Mouse (Mus musculus): Measurements from ENCODE around the gene Lekr1. TPM values are rescaled to one million over a fixed set of nuclear protein-coding genes. Genes with fewer than 3 reads are reported as not detected.

Gene Lekr1
- polyA plus RNA-seq, 1 experiment from 2014 or later, result 6.2 TPM

GRCm38 (mm10) chr3:65828020-65828419 is 162.0 kb downstream of the Lekr1 start:
- Histone ChIP-seq H3K4me1 (ENCODE audit: control insufficient read depth, insufficient read depth, low read length) (0 out of 2 replicates have a peak, but pooled peaks cover 3% of the 10 kb centered on the region), H3K4me2 (ENCODE audit: low read depth) (no peak overlapping the region), H3K36me3 (ENCODE audit: control insufficient read depth, insufficient read depth, low read length) (no peaks in the 10 kb centered on the region), H3K9me3 (ENCODE audit: control insufficient read depth, low read length) (no peaks in the 10 kb centered on the region), H3K4me3 (ENCODE audit: low read depth, low read length) (no peak overlapping the region), H3K27me3 (ENCODE audit: control insufficient read depth, insufficient read depth, low read length) (no peaks in the 10 kb centered on the region), H3K27ac (ENCODE audit: low read depth, low read length) (no peak overlapping the region), H3K9ac (ENCODE audit: low read length) (no peak overlapping the region)
- 88% methylated on average over 3 of the region's 3 CpGs for WGBS
- ATAC-seq (ENCODE audit: insufficient read depth, low FRiP score, low TSS enrichment), result no peak
- DNase-seq (ENCODE audit: low spot score), result no peak

- H3K4me2 ChIP-seq (ENCODE audit: low read depth), result no peak overlapping the region
- DNase-seq (ENCODE audit: low spot score) (no peak), ATAC-seq (ENCODE audit: insufficient read depth, low FRiP score, low TSS enrichment) (0 out of 2 replicates have a peak, but pooled peaks have one; percentile 16)
- H3K27me3 ChIP-seq (ENCODE audit: control insufficient read depth, insufficient read depth, low read length), result no peaks in the 10 kb centered on the region
- 27% methylated on average over 7 of the region's 7 CpGs for WGBS
- no peaks in the 10 kb centered on the region for H3K9me3 ChIP-seq (ENCODE audit: control insufficient read depth, low read length)
- no peak overlapping the region for H3K9ac ChIP-seq (ENCODE audit: low read length)
- 0 out of 2 replicates have a peak, but pooled peaks cover 3% of the 10 kb centered on the region for H3K4me1 ChIP-seq (ENCODE audit: control insufficient read depth, insufficient read depth, low read length)
- H3K27ac ChIP-seq (ENCODE audit: low read depth, low read length), result no peak overlapping the region
- no peak overlapping the region for H3K4me3 ChIP-seq (ENCODE audit: low read depth, low read length)
- H3K36me3 ChIP-seq (ENCODE audit: control insufficient read depth, insufficient read depth, low read length), result no peaks in the 10 kb centered on the region
Observed at GRCm38 (mm10) chr3:65829230-65829629, 163.2 kb downstream of the Lekr1 start.

- Histone ChIP-seq H3K4me2 (ENCODE audit: low read depth) (no peak overlapping the region), H3K36me3 (ENCODE audit: control insufficient read depth, insufficient read depth, low read length) (no peaks in the 10 kb centered on the region), H3K27ac (ENCODE audit: low read depth, low read length) (no peak overlapping the region), H3K27me3 (ENCODE audit: control insufficient read depth, insufficient read depth, low read length) (no peaks in the 10 kb centered on the region), H3K9ac (ENCODE audit: low read length) (no peak overlapping the region), H3K4me1 (ENCODE audit: control insufficient read depth, insufficient read depth, low read length) (0 out of 2 replicates have a peak, but pooled peaks cover 3% of the 10 kb centered on the region), H3K9me3 (ENCODE audit: control insufficient read depth, low read length) (no peaks in the 10 kb centered on the region), H3K4me3 (ENCODE audit: low read depth, low read length) (no peak overlapping the region)
- ATAC-seq (ENCODE audit: insufficient read depth, low FRiP score, low TSS enrichment), result no peak
- WGBS, result 74% methylated on average over 7 of the region's 7 CpGs
- no peak for DNase-seq (ENCODE audit: low spot score)
Observed at GRCm38 (mm10) chr3:65829943-65830483, 164.0 kb downstream of the Lekr1 start.

- H3K27ac ChIP-seq (ENCODE audit: low read depth, low read length), result no peak overlapping the region
- 45% methylated on average over 16 of the region's 16 CpGs for WGBS
- no peaks in the 10 kb centered on the region for H3K36me3 ChIP-seq (ENCODE audit: control insufficient read depth, insufficient read depth, low read length)
- H3K9ac ChIP-seq (ENCODE audit: low read length), result no peak overlapping the region
- H3K9me3 ChIP-seq (ENCODE audit: control insufficient read depth, low read length), result no peaks in the 10 kb centered on the region
- no peaks in the 10 kb centered on the region for H3K27me3 ChIP-seq (ENCODE audit: control insufficient read depth, insufficient read depth, low read length)
- H3K4me2 ChIP-seq (ENCODE audit: low read depth), result no peak overlapping the region
- H3K4me3 ChIP-seq (ENCODE audit: low read depth, low read length), result no peak overlapping the region
- DNase-seq (ENCODE audit: low spot score), result no peak
- 0 out of 2 replicates have a peak, but pooled peaks cover 3% of the 10 kb centered on the region for H3K4me1 ChIP-seq (ENCODE audit: control insufficient read depth, insufficient read depth, low read length)
- ATAC-seq (ENCODE audit: insufficient read depth, low FRiP score, low TSS enrichment), result no peak
Observed at GRCm38 (mm10) chr3:65830801-65831200, 164.8 kb downstream of the Lekr1 start.

GRCm38 (mm10) chr3:65832398-65832797 is 166.4 kb downstream of the Lekr1 start:
- ATAC-seq (ENCODE audit: insufficient read depth, low FRiP score, low TSS enrichment) (no peak), DNase-seq (ENCODE audit: low spot score) (no peak)
- H3K27ac ChIP-seq (ENCODE audit: low read depth, low read length), result no peak overlapping the region
- H3K36me3 ChIP-seq (ENCODE audit: control insufficient read depth, insufficient read depth, low read length), result no peaks in the 10 kb centered on the region
- H3K27me3 ChIP-seq (ENCODE audit: control insufficient read depth, insufficient read depth, low read length), result no peaks in the 10 kb centered on the region
- H3K9me3 ChIP-seq (ENCODE audit: control insufficient read depth, low read length), result no peaks in the 10 kb centered on the region
- H3K4me1 ChIP-seq (ENCODE audit: control insufficient read depth, insufficient read depth, low read length), result 0 out of 2 replicates have a peak, but pooled peaks cover 3% of the 10 kb centered on the region
- H3K4me3 ChIP-seq (ENCODE audit: low read depth, low read length), result no peak overlapping the region
- no peak overlapping the region for H3K9ac ChIP-seq (ENCODE audit: low read length)
- no peak overlapping the region for H3K4me2 ChIP-seq (ENCODE audit: low read depth)
- WGBS, result 71% methylated on average over 7 of the region's 7 CpGs

- Histone ChIP-seq H3K27ac (ENCODE audit: low read depth, low read length) (no peak overlapping the region), H3K9me3 (ENCODE audit: control insufficient read depth, low read length) (no peaks in the 10 kb centered on the region), H3K4me3 (ENCODE audit: low read depth, low read length) (no peak overlapping the region), H3K27me3 (ENCODE audit: control insufficient read depth, insufficient read depth, low read length) (no peaks in the 10 kb centered on the region), H3K4me1 (ENCODE audit: control insufficient read depth, insufficient read depth, low read length) (no peaks in the 10 kb centered on the region), H3K9ac (ENCODE audit: low read length) (no peak overlapping the region), H3K4me2 (ENCODE audit: low read depth) (no peak overlapping the region), H3K36me3 (ENCODE audit: control insufficient read depth, insufficient read depth, low read length) (no peaks in the 10 kb centered on the region)
- WGBS, result 66% methylated on average over 5 of the region's 5 CpGs
- ATAC-seq (ENCODE audit: insufficient read depth, low FRiP score, low TSS enrichment) (no peak), DNase-seq (ENCODE audit: low spot score) (no peak)
Observed at GRCm38 (mm10) chr3:65836435-65836834, 170.4 kb downstream of the Lekr1 start.

GRCm38 (mm10) chr3:65839664-65840063 is 173.6 kb downstream of the Lekr1 start:
- Histone ChIP-seq H3K36me3 (ENCODE audit: control insufficient read depth, insufficient read depth, low read length) (no peaks in the 10 kb centered on the region), H3K4me1 (ENCODE audit: control insufficient read depth, insufficient read depth, low read length) (no peaks in the 10 kb centered on the region), H3K9me3 (ENCODE audit: control insufficient read depth, low read length) (no peaks in the 10 kb centered on the region), H3K4me3 (ENCODE audit: low read depth, low read length) (no peak overlapping the region), H3K4me2 (ENCODE audit: low read depth) (no peak overlapping the region), H3K27ac (ENCODE audit: low read depth, low read length) (no peak overlapping the region), H3K27me3 (ENCODE audit: control insufficient read depth, insufficient read depth, low read length) (no peaks in the 10 kb centered on the region), H3K9ac (ENCODE audit: low read length) (no peak overlapping the region)
- ATAC-seq (ENCODE audit: insufficient read depth, low FRiP score, low TSS enrichment) (no peak), DNase-seq (ENCODE audit: low spot score) (no peak)

GRCm38 (mm10) chr3:65841175-65841574 is 175.1 kb downstream of the Lekr1 start:
- Histone ChIP-seq H3K36me3 (ENCODE audit: control insufficient read depth, insufficient read depth, low read length) (no peaks in the 10 kb centered on the region), H3K9me3 (ENCODE audit: control insufficient read depth, low read length) (no peaks in the 10 kb centered on the region), H3K9ac (ENCODE audit: low read length) (no peak overlapping the region), H3K27ac (ENCODE audit: low read depth, low read length) (no peak overlapping the region), H3K4me3 (ENCODE audit: low read depth, low read length) (no peak overlapping the region), H3K27me3 (ENCODE audit: control insufficient read depth, insufficient read depth, low read length) (no peaks in the 10 kb centered on the region), H3K4me1 (ENCODE audit: control insufficient read depth, insufficient read depth, low read length) (no peaks in the 10 kb centered on the region), H3K4me2 (ENCODE audit: low read depth) (no peak overlapping the region)
- no peak for ATAC-seq (ENCODE audit: insufficient read depth, low FRiP score, low TSS enrichment)
- no peak for DNase-seq (ENCODE audit: low spot score)
- 89% methylated on average over 8 of the region's 8 CpGs for WGBS

GRCm38 (mm10) chr3:65842515-65843184 is 176.6 kb downstream of the Lekr1 start:
- DNase-seq (ENCODE audit: low spot score), result no peak
- no peak for ATAC-seq (ENCODE audit: insufficient read depth, low FRiP score, low TSS enrichment)
- 85% methylated on average over 5 of the region's 5 CpGs for WGBS

More at GRCm38 (mm10) chr3:65842515-65843184, 176.6 kb downstream of the Lekr1 start:
- H3K27me3 ChIP-seq (ENCODE audit: control insufficient read depth, insufficient read depth, low read length), result no peaks in the 10 kb centered on the region
- H3K4me2 ChIP-seq (ENCODE audit: low read depth), result no peak overlapping the region
- no peaks in the 10 kb centered on the region for H3K9me3 ChIP-seq (ENCODE audit: control insufficient read depth, low read length)
- H3K27ac ChIP-seq (ENCODE audit: low read depth, low read length), result no peak overlapping the region
- no peak overlapping the region for H3K9ac ChIP-seq (ENCODE audit: low read length)
- no peaks in the 10 kb centered on the region for H3K4me1 ChIP-seq (ENCODE audit: control insufficient read depth, insufficient read depth, low read length)
- H3K4me3 ChIP-seq (ENCODE audit: low read depth, low read length), result no peak overlapping the region
- H3K36me3 ChIP-seq (ENCODE audit: control insufficient read depth, insufficient read depth, low read length), result no peaks in the 10 kb centered on the region
